Mouse (Mus musculus) forebrain, postnatal 0 days (tissue): Measurements from ENCODE around the gene Btbd3. TPM values are rescaled to one million over a fixed set of nuclear protein-coding genes. Genes with fewer than 3 reads are reported as not detected.
A peak's percentile ranks its signal among the peaks of the same experiment; 100 is the strongest.

ENCODE experiments used
- ATAC-seq: fragments of 200-750 bp; cut with Nextera tagmentation; 2 replicates; pipeline ENCODE4 v1.8.0; 2017; ENCODE audit warnings: mild to moderate bottlenecking, moderate library complexity
- DNase-seq: peaks from one replicate; pipeline ENCODE4 v3.0.0-alpha.2; 2015
- H3K27ac ChIP-seq: fragments of 300-500 bp; sonication (generic); 2 replicates; pipeline ENCODE4 v1.5.1; 2014; ENCODE audit warnings: low read depth, mild to moderate bottlenecking, antibody characterized with exemption, low read length, moderate library complexity, mixed read lengths
- H3K27me3 ChIP-seq: fragments of 300-500 bp; sonication (generic); 2 replicates; pipeline ENCODE4 v1.6.1; 2014; ENCODE audit warnings: mild to moderate bottlenecking, low read length, mixed read lengths; ENCODE audit not compliant: insufficient read depth
- H3K36me3 ChIP-seq: fragments of 300-500 bp; sonication (generic); 2 replicates; pipeline ENCODE4 v1.6.1; 2014; ENCODE audit warnings: mild to moderate bottlenecking, moderate library complexity; ENCODE audit not compliant: insufficient read depth
- H3K4me1 ChIP-seq: fragments of 300-500 bp; sonication (generic); 2 replicates; pipeline ENCODE4 v1.6.1; 2014; ENCODE audit warnings: antibody characterized with exemption; ENCODE audit not compliant: insufficient read depth
- H3K4me2 ChIP-seq: fragments of 300-500 bp; sonication (generic); 2 replicates; pipeline ENCODE4 v1.6.1; 2014; ENCODE audit warnings: low read depth, mild to moderate bottlenecking, moderate library complexity
- H3K4me3 ChIP-seq: fragments of 300-500 bp; sonication (generic); 2 replicates; pipeline ENCODE4 v1.5.1; 2014; ENCODE audit warnings: low read depth, low read length, mixed read lengths
- H3K9ac ChIP-seq: fragments of 300-500 bp; sonication (generic); 2 replicates; pipeline ENCODE4 v1.6.1; 2014; ENCODE audit warnings: mild to moderate bottlenecking
- H3K9me3 ChIP-seq: fragments of 300-500 bp; sonication (generic); 2 replicates; pipeline ENCODE4 v1.6.1; 2016; ENCODE audit warnings: low read length
- CTCF ChIP-seq: sonication (generic); IDR thresholded peaks from 2 replicates; pipeline ENCODE4 v1.5.1; 2016; ENCODE audit warnings: antibody characterized with exemption, control low read depth, low read depth
- WGBS: fragments of 180-500 bp; shearing (Covaris S2); extraction: QIAGEN DNeasy Blood & Tissue Kit; methylation state at CpG from one replicate; pipeline ENCODE4 v1.1.7; 2014; 5-methylcytosine and 5-hydroxymethylcytosine counted together
- polyA plus RNA-seq: library from polyadenylated mRNA; unstranded; fragments of >200 nt; fragmentation: Nextera tagmentation; extraction: Ambion mirVana; gene quantifications from 2 replicates; pipeline ENCODE4 v1.2.1, GENCODE M21; 2015
- total RNA-seq: library from RNA; depleted of rRNA; stranded (reverse); fragments of >200 nt; gene quantifications from 2 replicates; pipeline ENCODE4 v1.2.3, GENCODE M21; 2014

The Btbd3 gene
- total and polyA plus RNA-seq, 2 experiments from 2014 or later: 33.8 to 64.9 TPM

GRCm38 (mm10) chr2:138267852-138268513 is 11.6 kb downstream of the Btbd3 start:
- Histone ChIP-seq H3K27ac (no peak overlapping the region), H3K4me2 (no peak overlapping the region), H3K4me1 (no peaks in the 10 kb centered on the region), H3K36me3 (no peaks in the 10 kb centered on the region), H3K27me3 (no peaks in the 10 kb centered on the region), H3K9ac (no peak overlapping the region), H3K4me3 (no peak overlapping the region), H3K9me3 (no peaks in the 10 kb centered on the region)
- 64% methylated on average over 4 of the region's 4 CpGs for WGBS
- DNase-seq: no peak
- ATAC-seq: no peak
- no peak for TF ChIP-seq CTCF

- Histone ChIP-seq H3K36me3 (no peaks in the 10 kb centered on the region), H3K4me3 (no peak overlapping the region), H3K27ac (no peak overlapping the region), H3K4me2 (no peak overlapping the region), H3K27me3 (no peaks in the 10 kb centered on the region), H3K9me3 (no peaks in the 10 kb centered on the region), H3K9ac (no peak overlapping the region), H3K4me1 (0 out of 2 replicates have a peak, but pooled peaks cover 2% of the 10 kb centered on the region)
- no peak for DNase-seq
- TF ChIP-seq CTCF: no peak; the same call in 1 of the 2 replicates
- no peak for ATAC-seq
Measured at GRCm38 (mm10) chr2:138269330-138269729, 13.0 kb downstream of the Btbd3 start.

- Histone ChIP-seq H3K27ac (no peak overlapping the region), H3K9me3 (no peaks in the 10 kb centered on the region), H3K4me1 (peaks cover 12% of the 10 kb centered on the region), H3K4me3 (no peak overlapping the region), H3K27me3 (no peaks in the 10 kb centered on the region), H3K36me3 (no peaks in the 10 kb centered on the region), H3K9ac (no peak overlapping the region), H3K4me2 (no peak overlapping the region)
- DNase-seq (no peak), ATAC-seq (no peak)
- whole genome bisulfite sequencing: 90% methylated on average over 9 of the region's 9 CpGs
- TF ChIP-seq CTCF: no peak
Measured at GRCm38 (mm10) chr2:138273404-138274073, 17.2 kb downstream of the Btbd3 start.

- WGBS: 81% methylated on average over 5 of the region's 5 CpGs
- Histone ChIP-seq H3K4me1 (peaks cover 12% of the 10 kb centered on the region), H3K4me3 (no peak overlapping the region), H3K9ac (no peak overlapping the region), H3K27me3 (no peaks in the 10 kb centered on the region), H3K9me3 (no peaks in the 10 kb centered on the region), H3K4me2 (no peak overlapping the region), H3K36me3 (no peaks in the 10 kb centered on the region), H3K27ac (no peak overlapping the region)
- TF ChIP-seq CTCF: no peak
- no peak for DNase-seq
- ATAC-seq: no peak
Measured at GRCm38 (mm10) chr2:138274086-138274485, 17.7 kb downstream of the Btbd3 start.

GRCm38 (mm10) chr2:138277842-138278691 is 21.7 kb downstream of the Btbd3 start:
- Histone ChIP-seq H3K27ac (peak overlapping the region; percentile 66), H3K9ac (peak overlapping the region; percentile 49), H3K9me3 (no peaks in the 10 kb centered on the region), H3K36me3 (no peaks in the 10 kb centered on the region), H3K4me3 (peak overlapping the region; percentile 49), H3K4me2 (peak overlapping the region; percentile 63), H3K27me3 (no peaks in the 10 kb centered on the region), H3K4me1 (peaks cover 12% of the 10 kb centered on the region)
- WGBS: 5% methylated on average over 17 of the region's 17 CpGs
- ATAC-seq (peak; percentile 97), DNase-seq (peak; percentile 81)
- peak; percentile 41 for TF ChIP-seq CTCF

GRCm38 (mm10) chr2:138278853-138279640 is 22.7 kb downstream of the Btbd3 start:
- Histone ChIP-seq H3K27me3 (no peaks in the 10 kb centered on the region), H3K4me1 (peaks cover 10% of the 10 kb centered on the region), H3K27ac (peak overlapping the region; percentile 66), H3K4me3 (peak overlapping the region; percentile 49), H3K4me2 (peak overlapping the region; percentile 63), H3K36me3 (peaks cover 6% of the 10 kb centered on the region), H3K9me3 (no peaks in the 10 kb centered on the region), H3K9ac (peak overlapping the region; percentile 49)
- no peak for TF ChIP-seq CTCF
- WGBS: 61% methylated on average over 15 of the region's 15 CpGs
- DNase-seq (no peak), ATAC-seq (no peak)
